Mouse (Mus musculus) liver, adult 2 months (tissue): ENCODE measurements at regions not wholly inside any gene's neighbourhood (a gene's known extent, or its start where the extent isn't known, plus 50 kb on each side); places are given as distances from the start of the nearest gene placed in this dataset.

Experiments
- CTCF ChIP-seq: fragments of 200-500 bp; IDR thresholded peaks from 2 replicates; pipeline ENCODE4 v1.5.1; 2011; ENCODE audit warnings: low read depth, low read length, control low read depth
- POLR2A ChIP-seq: fragments of 200-500 bp; IDR thresholded peaks from 2 replicates; pipeline ENCODE4 v1.6.1; 2011; ENCODE audit warnings: low read length, control low read depth; ENCODE audit not compliant: insufficient read depth; ENCODE audit errors: extremely low read depth

DNA sequence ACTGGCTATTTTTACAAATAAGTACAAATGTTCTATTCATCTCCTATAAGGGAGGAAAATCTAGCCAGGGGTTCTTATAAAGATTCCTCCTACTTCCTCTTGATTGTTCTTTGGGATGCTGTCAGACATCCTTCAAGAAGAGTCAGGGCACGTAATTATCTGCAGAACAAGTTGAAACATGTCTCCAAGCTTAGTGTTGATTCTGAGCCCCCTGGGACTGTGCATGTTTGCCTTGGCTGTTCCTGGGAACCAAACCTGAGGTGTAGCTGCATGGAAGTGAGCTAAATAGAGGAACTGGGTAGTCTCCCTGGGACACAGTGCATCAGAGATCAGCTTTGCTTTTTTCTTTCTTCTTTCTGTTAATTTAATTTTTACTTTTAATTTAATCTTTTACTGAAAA is 484.8 kb upstream of the 4930452B06Rik start:
- TF ChIP-seq CTCF, result no peak
- TF ChIP-seq POLR2A, result no peak
